Mouse (Mus musculus): Measurements from ENCODE around the gene Vps53.

- TF ChIP-seq POLR2A (IDR thresholded peaks at IDR 0.05; ENCODE audit: insufficient read depth, low read depth, low read length) (no peak), CTCF (IDR thresholded peaks at IDR 0.05) (no peak), EP300 (IDR thresholded peaks at IDR 0.05; ENCODE audit: insufficient read depth, low read depth, low read length) (no peak)
These were observed 178.7 kb downstream of the Vps53 start for GRCm38 (mm10) chr11:76000701-76001100.

Data from heart, adult 2 months (tissue).